Mouse (Mus musculus): ENCODE measurements around the gene Col6a1.

Gene Col6a1

DNA sequence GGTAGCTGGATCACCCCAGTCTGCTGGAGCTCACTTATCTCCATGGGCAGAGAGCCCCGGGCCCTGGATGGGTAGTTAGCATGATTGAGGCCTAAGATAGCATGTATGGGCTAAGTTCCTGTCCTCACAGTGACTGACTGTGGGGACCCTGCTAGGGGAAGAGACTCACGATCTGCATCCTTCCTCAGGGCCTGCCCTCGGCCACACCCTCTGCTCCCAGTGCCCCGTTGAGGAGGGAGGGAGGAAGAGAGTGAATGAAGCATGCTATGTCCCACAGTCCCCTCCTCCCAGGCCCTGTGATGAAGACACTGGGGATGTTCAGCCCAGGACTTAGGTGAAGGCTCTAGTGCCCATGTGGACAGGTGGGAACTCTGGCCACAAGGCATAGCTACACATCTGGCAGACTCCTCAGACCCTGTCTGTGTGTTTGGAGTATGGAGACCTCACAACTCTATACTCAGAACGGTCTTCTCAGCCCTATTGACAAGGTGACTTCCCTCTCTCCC, 1.7 kb downstream of the Col6a1 start:
- no peak for DNase-seq (ENCODE audit: low read depth)

DNA sequence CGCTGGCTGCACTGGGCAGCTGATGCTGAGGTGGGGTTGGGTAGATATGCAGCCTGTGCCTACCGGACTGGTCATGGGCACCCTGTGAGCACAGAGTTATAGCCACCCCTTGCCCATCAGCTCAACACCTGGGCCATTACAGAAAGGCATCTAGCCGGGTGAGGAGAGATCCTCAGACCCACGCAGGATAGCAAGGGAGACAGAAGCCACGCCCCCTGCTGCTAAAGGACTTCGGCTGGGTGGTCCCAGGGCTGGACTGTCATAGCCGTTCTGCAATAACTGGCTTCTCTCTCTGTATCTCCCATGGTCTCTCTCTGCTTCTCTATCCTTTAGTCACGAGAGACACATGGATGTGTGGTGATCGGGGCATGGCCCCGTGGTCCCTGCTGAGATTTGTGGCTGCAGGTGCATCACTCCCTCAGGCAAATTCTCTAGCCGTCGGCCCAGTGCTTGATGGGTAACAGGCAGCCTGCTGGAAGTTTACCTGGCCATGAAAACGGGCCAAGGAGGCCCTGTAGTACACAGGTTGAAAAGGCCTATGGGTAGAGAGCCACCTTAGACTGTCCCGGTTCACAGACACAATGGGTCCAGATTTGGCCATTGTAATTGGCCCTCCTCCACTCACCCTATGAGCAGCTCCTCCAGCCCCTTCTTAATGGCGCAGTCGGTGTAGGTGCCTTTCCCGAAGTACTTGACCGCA, 3.1 kb downstream of the Col6a1 start:
- no peak for DNase-seq (ENCODE audit: low read depth)

DNA sequence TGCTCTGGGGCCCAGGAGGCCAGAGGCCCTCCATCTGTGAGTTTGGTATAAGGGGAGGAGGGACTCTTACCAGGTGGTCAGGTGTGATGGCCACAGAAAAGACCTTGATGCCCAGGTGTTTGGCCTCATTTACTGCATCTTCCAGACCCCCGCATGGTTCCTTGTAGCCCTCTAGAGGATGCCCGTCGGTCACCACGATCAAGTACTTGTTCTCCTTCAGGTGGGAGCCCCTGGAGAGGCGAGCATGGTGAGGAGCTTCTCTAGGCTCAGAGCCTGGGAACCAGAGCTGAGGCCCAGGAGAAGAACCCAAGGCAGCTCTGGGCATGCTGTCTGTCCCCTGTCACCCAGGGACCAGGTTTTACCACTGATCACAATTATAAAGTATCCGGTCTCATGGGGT, 4.2 kb downstream of the Col6a1 start:
- no peak for DNase-seq (ENCODE audit: low read depth)

- DNase-seq (ENCODE audit: low read depth), result no peak
Observed at GRCm38 (mm10) chr10:76721216-76721615, 4.8 kb downstream of the Col6a1 start.

GRCm38 (mm10) chr10:76717631-76718030, 8.3 kb downstream of the Col6a1 start:
- DNase-seq (ENCODE audit: low read depth), result no peak

DNA sequence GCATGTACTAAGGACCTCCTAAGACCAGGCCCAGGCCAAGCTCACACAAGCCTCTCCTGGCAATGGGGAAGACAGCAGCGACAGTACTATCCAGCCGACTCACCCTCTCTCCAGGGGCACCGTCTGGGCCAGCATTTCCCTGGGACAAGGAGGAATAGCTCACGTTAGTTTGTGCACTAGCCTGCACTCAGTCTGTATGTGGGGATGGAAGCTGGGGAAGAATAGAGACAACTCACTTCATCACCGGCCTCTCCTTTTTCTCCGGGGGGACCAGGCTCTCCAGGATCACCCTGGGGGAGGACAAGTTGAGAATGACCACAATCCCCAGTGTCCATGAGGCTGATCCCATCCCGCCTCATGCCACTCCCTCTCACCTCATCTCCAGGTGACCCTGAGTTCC, 8.9 kb downstream of the Col6a1 start:
- DNase-seq (ENCODE audit: low read depth), result no peak

DNA sequence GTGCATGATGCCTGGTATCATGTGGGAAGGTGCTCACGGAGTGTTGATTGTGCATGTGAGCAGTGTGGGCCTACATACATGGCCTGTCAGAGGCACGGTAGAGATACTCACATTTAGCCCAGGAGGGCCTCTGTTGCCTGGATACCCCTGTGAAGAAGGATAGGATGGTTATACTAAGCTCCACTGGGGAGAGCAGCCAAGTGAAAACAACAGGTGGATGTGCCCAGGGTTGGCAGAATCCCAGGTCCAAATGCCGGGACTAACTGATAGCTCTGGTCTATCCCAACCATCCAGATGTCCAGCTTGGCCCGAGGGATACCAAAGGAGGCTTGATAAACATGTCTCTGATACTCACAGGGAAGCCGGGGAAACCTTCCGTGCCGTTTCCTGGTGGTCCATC, 11.7 kb downstream of the Col6a1 start:
- no peak for DNase-seq (ENCODE audit: low read depth)

GRCm38 (mm10) chr10:76712500-76712899, 13.5 kb downstream of the Col6a1 start:
- DNase-seq (ENCODE audit: low read depth), result no peak

GRCm38 (mm10) chr10:76711331-76711730, 14.6 kb downstream of the Col6a1 start:
- DNase-seq (ENCODE audit: low read depth), result no peak

DNA sequence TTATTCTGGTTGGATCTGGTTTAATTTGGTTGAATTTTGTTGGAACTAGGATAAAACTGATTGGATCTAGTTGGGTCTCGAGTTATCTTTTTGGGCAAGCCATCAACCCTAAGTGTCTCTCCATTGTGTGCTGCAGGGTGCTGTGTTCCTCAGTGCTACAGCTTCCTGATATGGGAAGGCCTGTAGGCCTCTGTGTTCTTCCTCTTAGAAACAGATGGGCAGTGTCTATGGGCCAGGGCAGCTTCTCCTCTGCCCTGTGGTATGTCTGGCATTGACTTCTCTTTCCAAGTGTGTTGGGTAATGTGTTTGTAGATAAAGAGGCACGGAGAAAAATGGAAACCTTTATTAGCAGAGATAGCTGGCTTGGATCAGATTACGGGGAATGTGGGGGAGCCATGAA, 17.5 kb downstream of the Col6a1 start:
- no peak for DNase-seq (ENCODE audit: low read depth)

- no peak for DNase-seq (ENCODE audit: low read depth)
Observed at GRCm38 (mm10) chr10:76707584-76707983, 18.4 kb downstream of the Col6a1 start.

DNA sequence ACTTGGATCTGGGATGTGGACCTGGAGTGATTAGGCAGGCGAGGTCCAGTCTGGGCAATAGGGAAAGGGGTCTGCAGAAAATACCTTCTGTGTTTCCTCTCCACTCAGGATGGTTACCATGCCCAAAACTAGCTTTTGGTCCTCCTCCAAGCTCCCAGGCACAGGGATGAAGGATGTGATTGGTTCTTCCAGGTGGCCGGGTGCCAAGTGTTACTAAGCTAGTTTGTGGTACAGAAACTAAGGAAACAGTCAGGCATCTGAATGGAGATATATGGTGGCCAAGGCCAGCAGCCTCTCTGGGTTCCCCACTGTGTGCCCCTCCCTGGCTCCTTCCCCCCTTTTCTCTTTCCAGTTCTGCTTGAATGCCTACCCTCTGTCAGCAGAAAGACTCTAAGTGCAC, 19.0 kb downstream of the Col6a1 start:
- DNase-seq (ENCODE audit: low read depth), result no peak

GRCm38 (mm10) chr10:76704358-76704757, 21.6 kb downstream of the Col6a1 start:
- no peak for DNase-seq (ENCODE audit: low read depth)

DNA sequence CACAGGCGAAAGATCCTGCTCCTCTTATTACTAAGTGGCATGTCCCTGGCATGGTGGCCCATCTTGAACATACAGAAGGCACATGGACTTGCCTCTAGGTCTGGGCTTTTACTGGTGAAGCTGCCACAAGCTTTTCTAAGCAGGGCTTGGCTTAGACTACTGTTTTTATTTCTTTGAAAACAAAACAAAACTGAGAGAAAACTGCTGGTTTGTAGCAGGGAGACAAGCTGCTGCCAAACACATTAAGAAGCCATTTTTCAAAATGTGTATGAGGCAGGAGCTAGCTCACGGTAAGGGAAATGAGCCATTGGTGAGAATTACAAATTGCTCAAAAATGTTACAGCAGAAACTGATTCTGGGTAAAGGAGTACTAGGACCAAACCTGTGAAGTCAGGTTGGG, 24.5 kb downstream of the Col6a1 start:
- no peak for DNase-seq (ENCODE audit: low read depth)

DNA sequence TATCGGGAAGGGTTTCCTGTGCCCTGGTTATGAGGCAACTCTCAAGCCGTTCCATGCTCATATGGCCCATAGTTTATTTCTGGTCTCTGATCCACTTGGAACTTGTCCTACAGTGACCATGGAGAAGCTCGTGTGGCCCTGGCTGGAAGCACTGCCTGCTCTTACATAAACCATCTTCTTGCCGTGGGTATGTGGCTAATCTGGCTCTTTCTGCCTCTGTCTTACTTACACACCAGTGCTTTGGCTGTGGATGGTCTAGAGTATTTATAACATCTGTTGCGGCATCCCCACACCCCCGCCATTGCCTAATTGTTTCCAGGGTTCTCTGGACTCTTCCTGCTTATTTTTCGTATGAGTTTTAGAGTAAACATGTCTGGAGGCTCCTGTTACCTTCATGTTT, 26.2 kb downstream of the Col6a1 start:
- no peak for DNase-seq (ENCODE audit: low read depth)

DNA sequence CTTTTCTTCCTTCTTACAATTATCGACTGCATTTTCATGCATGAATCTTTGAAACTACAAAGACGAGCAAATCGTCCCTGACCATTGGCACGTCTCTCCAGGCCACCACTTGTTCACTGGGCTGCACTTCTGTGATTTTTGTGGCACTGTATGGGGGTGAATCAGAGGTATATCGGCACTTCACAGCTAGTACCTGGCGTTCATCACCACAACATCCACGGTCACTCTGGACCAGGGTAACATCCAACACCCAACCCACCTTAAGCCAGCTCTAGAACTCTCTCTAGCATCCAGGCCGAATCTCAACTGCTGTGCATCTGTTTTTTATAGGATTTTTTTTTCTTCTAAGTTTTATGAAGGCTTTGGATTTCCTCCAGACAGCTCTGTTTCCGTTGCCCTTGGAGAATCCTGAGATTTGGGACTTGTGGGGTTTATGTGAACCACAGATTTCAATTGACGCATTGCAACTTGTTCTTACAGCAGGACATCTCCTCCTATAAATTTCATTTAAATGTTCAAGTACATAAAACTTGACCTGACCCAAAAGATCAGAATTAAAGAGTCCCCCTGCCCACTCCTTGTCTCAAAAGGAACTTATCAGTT, 30.6 kb downstream of the Col6a1 start:
- no peak for DNase-seq (ENCODE audit: low read depth)

GRCm38 (mm10) chr10:76694765-76695164, 31.2 kb downstream of the Col6a1 start:
- DNase-seq (ENCODE audit: low read depth), result no peak

GRCm38 (mm10) chr10:76693446-76693845, 32.5 kb downstream of the Col6a1 start:
- DNase-seq (ENCODE audit: low read depth), result no peak

DNA sequence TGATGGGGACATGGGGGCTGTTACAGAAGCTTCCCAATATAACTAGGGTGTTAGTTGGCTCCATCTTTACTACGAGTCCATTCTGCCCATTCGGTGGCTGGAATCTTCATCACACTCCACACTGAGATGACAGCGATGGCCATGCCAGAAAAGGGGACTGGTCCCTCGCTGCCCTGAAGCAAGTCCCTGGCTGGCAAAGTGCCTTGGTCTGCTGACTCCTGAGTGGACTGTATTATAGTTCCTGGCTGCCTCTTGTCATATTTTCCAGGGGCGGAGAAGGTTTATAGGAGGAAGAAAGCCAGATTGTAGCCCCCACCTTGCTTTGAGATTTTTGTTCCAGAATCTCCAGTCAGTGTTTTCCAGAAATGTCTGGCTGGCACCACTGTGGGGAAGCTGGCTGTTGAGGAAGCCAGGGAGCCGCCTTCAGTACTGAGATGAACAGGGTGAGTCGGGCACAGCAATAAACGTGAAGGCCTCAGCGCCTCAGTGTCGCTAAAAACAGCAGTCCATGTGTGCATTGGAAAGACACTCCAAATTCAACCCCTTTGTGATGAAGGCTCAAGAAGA, 40.4 kb downstream of the Col6a1 start:
- no peak for DNase-seq (ENCODE audit: low read depth)

- DNase-seq (ENCODE audit: low read depth), result no peak
Observed at GRCm38 (mm10) chr10:76683977-76684376, 42.0 kb downstream of the Col6a1 start.

- DNase-seq (ENCODE audit: low read depth), result no peak
Observed at GRCm38 (mm10) chr10:76683461-76683860, 42.5 kb downstream of the Col6a1 start.

DNA sequence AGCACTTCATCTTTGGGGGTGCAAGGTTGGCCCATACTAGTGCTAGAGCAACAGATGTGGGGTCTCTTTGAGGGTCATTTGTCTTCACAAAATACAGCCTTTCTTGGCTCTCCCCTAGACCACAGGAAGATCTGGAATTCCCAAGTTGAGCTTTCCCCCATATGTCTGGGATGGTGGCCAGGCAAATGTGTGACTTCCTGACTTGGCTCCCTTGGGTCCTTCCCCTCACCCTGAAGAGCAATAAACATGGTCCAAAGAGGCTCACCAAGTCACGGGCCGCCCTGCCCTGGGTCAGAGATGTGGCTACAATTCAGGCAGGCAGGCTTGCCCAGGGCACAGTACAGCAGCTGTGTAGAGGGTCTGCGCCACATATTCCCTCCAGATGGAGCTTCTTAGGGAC, 44.1 kb downstream of the Col6a1 start:
- no peak for DNase-seq (ENCODE audit: low read depth)
